Mouse (Mus musculus) CH12.LX (cell line): ENCODE results near the gene Ltb. TPM values are rescaled to one million over a fixed set of nuclear protein-coding genes. Genes with fewer than 3 reads are reported as not detected.

Experiments used
- DNase-seq: peaks from one replicate; pipeline ENCODE4 v3.0.0-alpha.2; 2013; ENCODE audit errors: extremely low read depth
- H3K27ac ChIP-seq: 2 replicates; pipeline ENCODE4 v1.5.1; 2012; ENCODE audit warnings: low read depth, mild to moderate bottlenecking, control low read depth, moderate library complexity; ENCODE audit not compliant: insufficient read depth
- H3K27me3 ChIP-seq: replicated peaks from 2 replicates; pipeline ENCODE3; 2012; ENCODE audit warnings: inconsistent platforms
- H3K36me3 ChIP-seq, 2 experiments: replicated peaks in 1 of 2; 2 replicates each; pipeline versions ENCODE3 to v1.6.1; 2012; ENCODE audit warnings: inconsistent platforms in 1 of 2, low read length in 1 of 2, mild to moderate bottlenecking in 1 of 2, mixed read lengths in 1 of 2, moderate library complexity in 1 of 2; ENCODE audit not compliant: control insufficient read depth in 1 of 2, insufficient read depth in 1 of 2
- H3K4me1 ChIP-seq, 2 experiments: 2 replicates each; pipeline ENCODE4 v1.6.1; 2012; ENCODE audit warnings: inconsistent platforms in 1 of 2, moderate library complexity in 1 of 2; ENCODE audit not compliant: insufficient read depth in 2 of 2, control insufficient read depth in 1 of 2
- H3K4me2 ChIP-seq: 2 replicates; pipeline ENCODE4 v1.6.1; 2012; ENCODE audit warnings: low read depth, mild to moderate bottlenecking, control low read depth; ENCODE audit not compliant: poor library complexity, insufficient read depth, severe bottlenecking
- H3K4me3 ChIP-seq, 3 experiments: fragments of 150-350 bp in 1 of 3; sonication (generic) in 1 of 3; replicated peaks in 1 of 3; 2 replicates each; pipeline versions ENCODE3 to v1.5.1; 2011 to 2012; ENCODE audit warnings: low read depth in 2 of 3, low read length in 2 of 3, mild to moderate bottlenecking in 2 of 3, moderate library complexity in 2 of 3, control low read depth in 1 of 3, improper control_type of control experiment in 1 of 3, inconsistent platforms in 1 of 3, mixed read lengths in 1 of 3; ENCODE audit not compliant: poor library complexity in 1 of 3
- H3K79me2 ChIP-seq: replicated peaks from 2 replicates; pipeline ENCODE4 v1.6.1; 2012; ENCODE audit warnings: mild to moderate bottlenecking, moderate library complexity; ENCODE audit not compliant: control insufficient read depth, poor library complexity, insufficient read depth, severe bottlenecking; ENCODE audit errors: extremely low read depth
- H3K9ac ChIP-seq: 2 replicates; pipeline ENCODE4 v1.6.1; 2012; ENCODE audit warnings: low read depth, mild to moderate bottlenecking, control low read depth, moderate library complexity; ENCODE audit not compliant: insufficient read depth
- H3K9me3 ChIP-seq: replicated peaks from 2 replicates; pipeline ENCODE3; 2012; ENCODE audit warnings: low read length, inconsistent platforms, mixed read lengths
- BHLHE40 ChIP-seq: IDR thresholded peaks from 2 replicates; pipeline ENCODE4 v1.6.1; 2011; ENCODE audit warnings: mild to moderate bottlenecking, low read depth, low read length, improper control_type of control experiment
- CHD1 ChIP-seq: IDR thresholded peaks from 2 replicates; pipeline ENCODE4 v1.6.1; 2012; ENCODE audit warnings: low read depth, low read length, improper control_type of control experiment, inconsistent platforms
- CHD2 ChIP-seq: IDR thresholded peaks from 2 replicates; pipeline ENCODE4 v1.6.1; 2011; ENCODE audit warnings: low read length, improper control_type of control experiment
- CTCF ChIP-seq, 2 experiments: IDR thresholded peaks in 1 of 2; conservative IDR thresholded peaks in 1 of 2; 2 replicates each; pipeline ENCODE4 v1.5.1; 2011 to 2012; ENCODE audit warnings: low read depth in 2 of 2, low read length in 2 of 2, improper control_type of control experiment in 1 of 2, inconsistent platforms in 1 of 2, mild to moderate bottlenecking in 1 of 2, moderate library complexity in 1 of 2
- EP300 ChIP-seq: IDR thresholded peaks from 2 replicates; pipeline ENCODE4 v1.6.1; 2011; ENCODE audit warnings: low read length, improper control_type of control experiment
- ETS1 ChIP-seq: conservative IDR thresholded peaks from 2 replicates; pipeline ENCODE4 v1.6.1; 2012; ENCODE audit warnings: low read depth, mild to moderate bottlenecking, inconsistent platforms, low read length, improper control_type of control experiment, moderate library complexity
- GABPA ChIP-seq: IDR thresholded peaks from 2 replicates; pipeline ENCODE4 v1.6.1; 2012; ENCODE audit warnings: low read depth, low read length, improper control_type of control experiment, inconsistent platforms; ENCODE audit not compliant: insufficient replicate concordance
- HCFC1 ChIP-seq: IDR thresholded peaks from 2 replicates; pipeline ENCODE4 v1.6.1; 2012; ENCODE audit warnings: low read depth, mild to moderate bottlenecking, inconsistent platforms, low read length, improper control_type of control experiment
- IRF4 ChIP-seq: IDR thresholded peaks from 2 replicates; pipeline ENCODE4 v1.6.1; 2014; ENCODE audit warnings: low read depth, mild to moderate bottlenecking, inconsistent platforms, low read length, improper control_type of control experiment
- JUND ChIP-seq: conservative IDR thresholded peaks from 2 replicates; pipeline ENCODE4 v1.6.1; 2011; ENCODE audit warnings: low read depth, low read length, improper control_type of control experiment
- MAFK ChIP-seq: IDR thresholded peaks from 2 replicates; pipeline ENCODE4 v1.6.1; 2011; ENCODE audit warnings: low read length, improper control_type of control experiment; ENCODE audit not compliant: insufficient replicate concordance
- MAZ ChIP-seq: IDR thresholded peaks from 2 replicates; pipeline ENCODE4 v1.6.1; 2012; ENCODE audit warnings: low read depth, mild to moderate bottlenecking, inconsistent platforms, low read length, improper control_type of control experiment, moderate library complexity
- MEF2A ChIP-seq: IDR thresholded peaks from 2 replicates; pipeline ENCODE4 v1.6.1; 2014; ENCODE audit warnings: low read depth, mild to moderate bottlenecking, inconsistent platforms, low read length, improper control_type of control experiment, borderline replicate concordance
- MXI1 ChIP-seq: IDR thresholded peaks from 2 replicates; pipeline ENCODE4 v1.6.1; 2011; ENCODE audit warnings: mild to moderate bottlenecking, low read depth, low read length, improper control_type of control experiment
- MYC ChIP-seq: IDR thresholded peaks from 2 replicates; pipeline ENCODE4 v1.6.1; 2011; ENCODE audit warnings: low read depth, mild to moderate bottlenecking, improper control_type of control experiment, low read length
- RCOR1 ChIP-seq: conservative IDR thresholded peaks from 2 replicates; pipeline ENCODE4 v1.6.1; 2012; ENCODE audit warnings: low read depth, mild to moderate bottlenecking, inconsistent platforms, low read length, improper control_type of control experiment
- SIN3A ChIP-seq: IDR thresholded peaks from 2 replicates; pipeline ENCODE4 v1.6.1; 2012; ENCODE audit warnings: low read length, improper control_type of control experiment, inconsistent platforms
- SMC3 ChIP-seq: IDR thresholded peaks from 2 replicates; pipeline ENCODE4 v1.6.1; 2011; ENCODE audit warnings: low read depth, low read length, improper control_type of control experiment
- TCF12 ChIP-seq: IDR thresholded peaks from 2 replicates; pipeline ENCODE4 v1.6.1; 2014; ENCODE audit warnings: low read depth, mild to moderate bottlenecking, inconsistent platforms, low read length, improper control_type of control experiment
- UBTF ChIP-seq: IDR thresholded peaks from 2 replicates; pipeline ENCODE4 v1.6.1; 2012; ENCODE audit warnings: low read depth, mild to moderate bottlenecking, inconsistent platforms, low read length, improper control_type of control experiment, moderate library complexity
- USF1 ChIP-seq: IDR thresholded peaks from 2 replicates; pipeline ENCODE4 v1.6.1; 2014; ENCODE audit warnings: low read depth, mild to moderate bottlenecking, inconsistent platforms, low read length, improper control_type of control experiment
- ZC3H11A ChIP-seq: IDR thresholded peaks from 2 replicates; pipeline ENCODE4 v1.6.1; 2012; ENCODE audit warnings: low read depth, mild to moderate bottlenecking, inconsistent platforms, low read length, improper control_type of control experiment
- ZMIZ1 ChIP-seq: IDR thresholded peaks from 2 replicates; pipeline ENCODE4 v1.6.1; 2012; ENCODE audit warnings: low read depth, mild to moderate bottlenecking, inconsistent platforms, low read length, improper control_type of control experiment
- ZNF384 ChIP-seq: IDR thresholded peaks from 2 replicates; pipeline ENCODE4 v1.6.1; 2012; ENCODE audit warnings: low read depth, low read length, improper control_type of control experiment, inconsistent platforms
- dilution Hi-C: fragments of 300-500 bp; cut with MboI; formaldehyde crosslinking; loops from 2 replicates; pipeline ENCODE4 v1.14.3; 2020; ENCODE audit warnings: low sequenced_read_pairs; ENCODE audit not compliant: extremely low pct_unique_long_range_greater_than_20kb, extremely low pct_ligation_motif_present
- in situ Hi-C: fragments of 300-500 bp; cut with MboI; formaldehyde crosslinking; loops from 3 replicates; pipeline ENCODE4 v1.14.3; 2019; ENCODE audit warnings: low sequenced_read_pairs, low pct_ligation_motif_present, low pct_unique_long_range_greater_than_20kb, mixed read lengths
- polyA plus RNA-seq: library from polyadenylated mRNA; unstranded; fragments of >175 nt; gene quantifications from 2 replicates; pipeline ENCODE4 v1.2.1, GENCODE M21; 2012; ENCODE audit warnings: low read depth; ENCODE audit not compliant: insufficient read length
- total RNA-seq, 2 experiments: library from RNA; depleted of rRNA; stranded (reverse); fragments of 300-350 nt in 1 of 2; fragments of >200 nt in 1 of 2; gene quantifications; 2 replicates each; pipeline ENCODE4 v1.2.3; 2012 to 2014

The Ltb gene
- total and polyA plus RNA-seq, 3 experiments: 150 to 263 (median 234) TPM

DNA sequence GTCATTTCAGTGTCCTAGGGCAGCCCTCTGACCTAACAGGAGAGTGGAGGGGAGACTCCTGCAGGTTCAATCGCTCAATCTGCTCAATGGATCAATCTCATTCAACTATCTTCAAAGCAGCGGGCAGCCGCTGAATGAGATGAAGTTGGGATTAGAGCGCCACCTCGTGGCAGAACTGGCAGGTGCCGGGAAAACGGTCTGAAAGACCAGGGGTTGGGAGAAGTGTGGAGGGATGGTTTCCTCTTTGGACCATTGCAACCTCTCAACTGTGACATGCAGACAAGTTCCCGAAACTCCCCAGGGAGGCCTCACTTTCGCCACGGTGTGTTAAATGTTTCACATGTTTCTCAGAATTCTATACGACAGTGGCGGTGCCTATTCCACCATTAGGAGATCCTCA lies 37.8 kb downstream of the Ltb start (continued):
- TF ChIP-seq ZMIZ1 (peak; percentile 41; the same call in 1 of the 2 replicates), CTCF (conservative IDR thresholded peaks at IDR 0.05 in 1 of 2, IDR thresholded peaks at IDR 0.05 in 1 of 2; ENCODE audit: low read depth in 2 of 2, low read length in 2 of 2) (peak; percentile 80 to 94), MEF2A (0 out of 2 replicates have a peak, but pooled peaks have one; percentile 34), MXI1 (no peak), MAFK (no peak), UBTF (no peak), ZC3H11A (peak; percentile 88), CHD2 (peak; percentile 47; the same call in 1 of the 2 replicates), MAZ (0 out of 2 replicates have a peak, but pooled peaks have one; percentile 17)

DNA sequence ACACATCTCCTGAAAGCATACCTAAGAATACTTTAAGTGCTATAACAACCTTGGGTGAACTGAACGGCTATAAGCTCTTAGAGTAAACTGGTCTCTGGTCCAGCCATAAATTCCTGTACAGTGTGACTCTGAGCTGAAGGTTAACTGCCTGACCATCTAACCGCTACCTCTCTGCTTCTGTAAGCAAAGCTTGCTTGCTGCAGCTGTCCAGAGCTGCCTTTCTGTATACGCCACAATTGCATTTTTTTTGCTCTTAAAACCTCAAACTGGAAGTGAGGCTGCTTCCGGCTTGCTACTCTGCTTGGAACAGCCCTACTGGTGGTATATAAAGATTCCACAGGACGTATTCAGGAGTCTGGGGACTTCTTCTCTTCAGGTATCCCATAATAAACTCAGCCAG lies 38.4 kb downstream of the Ltb start:
- Histone ChIP-seq H3K27me3 (no peaks in the 10 kb centered on the region), H3K79me2 (peaks cover 31% of the 10 kb centered on the region), H3K27ac (peak overlapping the region; percentile 31), H3K4me1 (peaks cover 17 to 62% of the 10 kb centered on the region in 2 experiments), H3K36me3 (peaks cover 32 to 58% of the 10 kb centered on the region in 2 experiments), H3K9me3 (no peaks in the 10 kb centered on the region), H3K9ac (no peak overlapping the region), H3K4me2 (0 out of 2 replicates have a peak overlapping the region, but pooled peaks have one; percentile 2), H3K4me3 (peak overlapping the region in 1 of 3 experiments; percentile 18)
- TF ChIP-seq CHD1 (no peak), ETS1 (no peak), MYC (no peak), USF1 (no peak), CTCF (conservative IDR thresholded peaks at IDR 0.05 in 1 of 2, IDR thresholded peaks at IDR 0.05 in 1 of 2; ENCODE audit: low read depth in 2 of 2, low read length in 2 of 2) (no peak), BHLHE40 (no peak), IRF4 (no peak), CHD2 (no peak), TCF12 (no peak), MAZ (no peak), GABPA (no peak), RCOR1 (no peak), HCFC1 (no peak), ZNF384 (no peak), MEF2A (no peak), SIN3A (no peak), SMC3 (no peak), EP300 (no peak), JUND (no peak)
- no peak for DNase-seq
- in situ Hi-C loops (loop anchor here (5.0 to 10.0 kb wide), 3 partner anchors 60 to 218 kb away; partner anchors contain the start of genes Ly6g5b and Vwa7), dilution Hi-C loops (no loop called here)
